Comparison of ENCODE assay signal across 8 mouse cellular contexts in the genomic region with DNA sequence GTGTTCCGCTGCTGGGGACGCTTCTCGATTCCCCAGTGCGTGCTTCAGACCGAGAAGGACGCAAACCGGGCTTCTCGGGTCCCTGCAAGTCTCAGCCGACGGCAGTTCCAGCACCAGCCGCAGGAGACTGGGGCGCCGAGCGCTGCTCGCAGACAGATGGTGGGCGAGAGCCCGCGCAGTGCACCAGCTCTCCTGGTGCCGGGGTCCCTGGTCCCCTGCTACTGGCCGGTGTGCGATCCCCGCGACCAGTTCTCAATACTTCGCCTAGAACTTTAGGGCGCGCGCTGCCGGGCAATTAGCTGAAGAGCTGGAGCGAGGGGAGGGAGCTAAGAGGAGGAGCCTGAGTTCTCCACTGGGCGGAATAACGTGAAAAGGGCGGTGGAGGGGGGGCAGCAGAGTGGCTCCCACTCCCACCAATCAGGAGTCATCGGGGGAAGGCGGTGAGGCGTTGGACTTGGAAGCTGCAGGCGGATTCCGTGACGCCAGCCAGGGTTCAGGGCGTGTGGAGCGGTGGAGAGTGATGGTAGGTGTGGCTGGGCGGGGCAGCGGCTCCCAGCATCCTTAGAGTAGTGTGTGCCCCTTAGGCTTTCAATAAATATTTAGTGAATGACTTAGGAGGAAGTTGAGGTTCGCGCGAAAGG. TPM values are rescaled to one million over a fixed set of nuclear protein-coding genes. Genes with fewer than 3 reads are reported as not detected.
A peak's percentile ranks its signal among the peaks of the same experiment; 100 is the strongest.
DNase-seq lines count a peak whose midpoint lies in the region; ATAC-seq and TF ChIP-seq lines count a peak whose summit lies in the region.

TSS of gene Osbpl3 (minus strand) at position 373 of the 641 bp plus-strand sequence.

- peak; percentile 62 for TF ChIP-seq EP300 in ES-Bruce4 (IDR thresholded peaks at IDR 0.05; ENCODE audit: insufficient read depth, low read depth, low read length)

- H3K36me3 ChIP-seq in ES-Bruce4 (ENCODE audit: control insufficient read depth, insufficient read depth, low read length, poor library complexity, severe bottlenecking) = no peaks in the 10 kb centered on the region
- no peaks in the 10 kb centered on the region for H3K36me3 ChIP-seq in forebrain, embryonic 15.5 days

- H3K4me2 ChIP-seq in forebrain, embryonic 15.5 days (replicated peaks) = peak within 1 kb of the TSS; percentile 81

- H3K9ac ChIP-seq in ES-Bruce4 (ENCODE audit: low read depth, poor library complexity, severe bottlenecking) = peak within 1 kb of the TSS; percentile 73
- H3K9ac ChIP-seq in forebrain, embryonic 15.5 days (replicated peaks) = peak within 1 kb of the TSS; percentile 57

- under 1% methylated on average over 45 of the region's 45 CpGs for WGBS in forebrain, embryonic 15.5 days
- WGBS in lung, adult 2 months = under 1% methylated on average over 45 of the region's 45 CpGs

- peak within 1 kb of the TSS; percentile 78 for H3K4me3 ChIP-seq in ES-Bruce4 (ENCODE audit: low read depth, low read length)
- H3K4me3 ChIP-seq in forebrain, embryonic 15.5 days = peak within 1 kb of the TSS; percentile 63
- peak within 1 kb of the TSS; percentile 66 for H3K4me3 ChIP-seq in lung, adult 2 months (replicated peaks; ENCODE audit: extremely low read depth, low read depth, low read length)

- no peak within 1 kb of the TSS for H3K27ac ChIP-seq in ES-Bruce4 (ENCODE audit: insufficient read depth, low read length)
- H3K27ac ChIP-seq in forebrain, embryonic 15.5 days (replicated peaks) = peak within 1 kb of the TSS; percentile 52

- H3K9me3 ChIP-seq in ES-Bruce4 (replicated peaks; ENCODE audit: control insufficient read depth, insufficient read depth, low read length, poor library complexity, severe bottlenecking) = no peaks in the 10 kb centered on the region
- H3K9me3 ChIP-seq in forebrain, embryonic 15.5 days = no peaks in the 10 kb centered on the region

- no peak for TF ChIP-seq POLR2A in ES-Bruce4 (IDR thresholded peaks at IDR 0.05; ENCODE audit: insufficient read depth, low read length)
- no peak for TF ChIP-seq POLR2A in lung, adult 2 months (IDR thresholded peaks at IDR 0.05; ENCODE audit: borderline replicate concordance, extremely low read depth, low read depth, low read length)

- intact Hi-C loops in heart, postnatal 25 days (cut with DNase I) = loop anchor here (5.0 kb wide), 4 partner anchors 49 to 144 kb away; no protein-coding TSS in a partner anchor

- H3K27me3 ChIP-seq in ES-Bruce4 (ENCODE audit: control insufficient read depth, insufficient read depth, low read length, poor library complexity, severe bottlenecking) = no peaks in the 10 kb centered on the region
- H3K27me3 ChIP-seq in forebrain, embryonic 15.5 days = no peaks in the 10 kb centered on the region

- peak; percentile 92 for DNase-seq in cerebellum, adult 11-12 months
- peak; percentile 86 for DNase-seq in heart, postnatal 25 days (ENCODE audit: low spot score)
- peak; percentile 78 to 82 for DNase-seq in layer of hippocampus, adult 18-20 months (ENCODE audit: low spot score in 2 of 2)
- peak; percentile 77 for DNase-seq in lung, adult 2 months
- peak; percentile 62 to 67 for DNase-seq in thymus, adult 18-20 months

- ATAC-seq in forebrain, embryonic 15.5 days (replicated peaks) = peak; percentile 96
- ATAC-seq in neutrophil, adult 5-6 weeks (ENCODE audit: extremely low read depth, insufficient number of reproducible peaks, low FRiP score, poor library complexity, severe bottlenecking) = peak; percentile 18; the same call in 1 of the 2 replicates

- TF ChIP-seq CTCF in ES-Bruce4 (IDR thresholded peaks at IDR 0.05; ENCODE audit: low read depth, low read length) = no peak
- no peak for TF ChIP-seq CTCF in lung, adult 2 months (IDR thresholded peaks at IDR 0.05; ENCODE audit: insufficient read depth, low read length)

- H3K4me1 ChIP-seq in ES-Bruce4 (ENCODE audit: control insufficient read depth, insufficient read depth, low read length) = peaks cover 3% of the 10 kb centered on the region
- H3K4me1 ChIP-seq in forebrain, embryonic 15.5 days = peaks cover 14% of the 10 kb centered on the region; the same call in 1 of the 2 replicates
- peaks cover 7% of the 10 kb centered on the region for H3K4me1 ChIP-seq in lung, adult 2 months (ENCODE audit: control insufficient read depth, insufficient read depth, low read length)

RNA-seq across cellular contexts. Expression of gene Osbpl3, which starts in this region (rescaled TPM):
- 23.2 and 23.3 TPM in 2 replicates for polyA plus RNA-seq in ES-Bruce4 (2011; ENCODE audit: insufficient read depth, insufficient read length, low read depth, missing spikeins)
- polyA plus RNA-seq in forebrain, embryonic 15.5 days (2015; fragmentation: Nextera tagmentation; extraction: Ambion mirVana) = 3.6 and 5.0 TPM in 2 replicates
- total RNA-seq in heart, postnatal 25 days (2021) = 10 to 100 TPM; 26.1 to 33.5 TPM
- 10 to 100 TPM; 17.3 to 19.6 TPM for total RNA-seq in layer of hippocampus, adult 18-20 months (2021)
- polyA plus RNA-seq in lung, adult 2 months (2012; rRNA removed) = 4.1 and 6.7 TPM in 2 replicates
- total RNA-seq in neutrophil, adult 5-6 weeks (2017) = 2.7 and 4.9 TPM in 2 replicates
